Mouse (Mus musculus) megakaryocyte, embryonic 14.5 days (primary cell): ENCODE measurements around the gene Upk2.

ENCODE experiments used
- FLI1 ChIP-seq: IDR thresholded peaks from 2 replicates; pipeline ENCODE4 v1.6.1; 2012; ENCODE audit warnings: low read length, inconsistent platforms, mixed read lengths
- GATA1 ChIP-seq: IDR thresholded peaks from 3 replicates; pipeline ENCODE4 v1.6.1; 2012; ENCODE audit warnings: mixed read lengths, low read length, inconsistent platforms, borderline replicate concordance

GRCm38 (mm10) chr9:44486741-44487421 lies 32.1 kb upstream of the Upk2 start:
- TF ChIP-seq GATA1: no peak
- no peak for TF ChIP-seq FLI1
